Mouse (Mus musculus) cerebellum, adult 11 months (tissue): ENCODE measurements at regions not wholly inside any gene's neighbourhood (a gene's known extent, or its start where the extent isn't known, plus 50 kb on each side); places are given as distances from the start of the nearest gene placed in this dataset.

Experiments
- DNase-seq: peaks from one replicate; pipeline ENCODE4 v3.0.0; 2022

- no peak for DNase-seq
Observed at GRCm38 (mm10) chr1:186572651-186573050, 133.1 kb downstream of the Tgfb2 start.

DNA sequence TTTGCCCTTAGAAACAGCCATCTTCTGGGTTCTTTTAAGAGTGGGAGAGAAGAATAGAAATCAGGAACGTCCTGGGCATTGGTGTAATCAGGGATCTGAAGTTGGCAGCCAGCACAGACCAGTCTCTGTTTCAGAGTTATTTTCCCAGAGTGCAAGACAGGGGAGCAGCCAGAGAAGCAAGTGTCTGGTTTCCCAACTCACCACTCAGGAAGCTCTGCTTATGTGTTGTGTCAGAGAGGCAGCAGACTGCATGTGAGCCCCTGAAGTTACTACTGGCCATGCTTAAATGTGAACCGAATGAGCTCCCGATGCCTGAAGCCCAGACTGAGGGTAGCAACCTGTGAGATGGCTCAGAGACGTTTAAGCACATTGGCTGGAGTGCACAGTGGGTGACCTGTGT lies 133.7 kb downstream of the Tgfb2 start:
- DNase-seq, result no peak

- DNase-seq, result no peak
Observed at GRCm38 (mm10) chr1:186568496-186568895, 137.3 kb downstream of the Tgfb2 start.

DNA sequence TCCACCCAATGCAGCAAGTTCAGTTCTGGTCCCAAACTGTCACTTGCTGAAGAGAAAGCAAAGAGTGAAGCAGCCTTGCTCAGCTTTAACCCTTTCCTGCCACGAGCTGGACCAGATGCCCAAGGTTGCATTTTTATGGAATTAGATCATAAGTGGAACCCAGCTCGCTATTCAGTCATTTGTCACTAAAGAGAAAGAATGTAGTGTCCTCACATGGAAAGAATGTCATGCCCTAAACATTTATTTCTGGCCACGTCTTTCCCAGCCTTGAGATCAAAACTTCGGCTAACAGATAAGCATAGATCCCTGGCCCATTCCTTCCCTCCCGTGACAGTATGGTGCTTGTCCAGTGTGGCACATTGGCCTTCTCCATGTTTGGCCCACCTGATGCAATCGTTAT lies 137.7 kb downstream of the Tgfb2 start:
- no peak for DNase-seq

DNA sequence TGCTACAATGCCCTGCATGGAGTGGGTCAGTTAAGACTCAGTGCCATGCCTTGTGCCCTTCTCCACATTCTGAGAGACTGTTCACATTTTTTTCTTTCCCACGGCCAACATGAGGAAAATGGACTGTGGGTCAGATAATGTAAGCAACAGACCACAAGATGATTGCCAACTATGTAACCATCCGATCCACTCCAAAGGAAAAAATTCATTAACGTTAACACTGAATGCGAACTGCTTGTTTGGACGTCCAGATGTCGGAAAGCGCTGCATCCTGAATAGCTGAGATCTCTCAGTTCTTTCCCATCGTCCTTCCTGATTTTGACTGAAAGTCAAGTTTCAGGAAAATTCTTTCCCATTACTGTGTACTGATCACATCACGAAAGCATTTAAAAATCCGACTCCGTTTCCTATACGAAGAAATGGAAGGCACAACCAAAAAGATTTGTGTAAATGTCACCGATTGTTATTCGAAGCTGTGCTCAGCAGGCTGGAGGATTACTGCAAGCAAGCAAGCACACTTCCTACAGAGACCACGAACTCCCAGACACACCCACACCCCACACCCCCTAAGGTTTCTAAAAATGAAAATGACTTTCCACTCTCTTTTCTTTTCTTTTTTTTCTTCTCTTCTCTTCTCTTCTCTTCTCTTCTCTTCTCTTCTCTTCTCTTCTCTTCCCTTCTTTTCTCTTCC lies 138.5 kb downstream of the Tgfb2 start:
- DNase-seq, result no peak

DNA sequence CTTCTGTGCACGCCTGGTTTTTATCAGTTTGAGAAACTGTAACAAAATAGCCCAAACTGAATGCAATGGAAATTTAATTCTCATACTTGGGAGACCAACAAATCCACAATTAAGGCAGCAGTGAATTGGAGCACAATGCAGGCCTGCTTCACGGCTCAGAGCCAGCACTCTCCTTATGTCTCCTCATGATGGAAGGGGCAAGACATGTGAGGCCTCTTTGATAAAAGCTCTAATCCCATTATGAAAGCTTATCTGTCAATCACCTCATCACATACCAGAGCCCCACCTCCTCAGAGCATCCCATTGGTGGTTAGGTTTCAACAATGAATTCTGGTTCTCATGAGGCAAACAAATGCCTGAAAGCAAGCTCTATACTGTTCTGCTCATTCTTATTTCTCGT lies 143.8 kb downstream of the Tgfb2 start:
- DNase-seq, result no peak

GRCm38 (mm10) chr1:186555441-186555975 lies 150.3 kb downstream of the Tgfb2 start:
- no peak for DNase-seq

- DNase-seq, result no peak
Observed at GRCm38 (mm10) chr1:186554520-186555010, 151.2 kb downstream of the Tgfb2 start.

- no peak for DNase-seq
Observed at GRCm38 (mm10) chr1:186552689-186553088, 153.1 kb downstream of the Tgfb2 start.

DNA sequence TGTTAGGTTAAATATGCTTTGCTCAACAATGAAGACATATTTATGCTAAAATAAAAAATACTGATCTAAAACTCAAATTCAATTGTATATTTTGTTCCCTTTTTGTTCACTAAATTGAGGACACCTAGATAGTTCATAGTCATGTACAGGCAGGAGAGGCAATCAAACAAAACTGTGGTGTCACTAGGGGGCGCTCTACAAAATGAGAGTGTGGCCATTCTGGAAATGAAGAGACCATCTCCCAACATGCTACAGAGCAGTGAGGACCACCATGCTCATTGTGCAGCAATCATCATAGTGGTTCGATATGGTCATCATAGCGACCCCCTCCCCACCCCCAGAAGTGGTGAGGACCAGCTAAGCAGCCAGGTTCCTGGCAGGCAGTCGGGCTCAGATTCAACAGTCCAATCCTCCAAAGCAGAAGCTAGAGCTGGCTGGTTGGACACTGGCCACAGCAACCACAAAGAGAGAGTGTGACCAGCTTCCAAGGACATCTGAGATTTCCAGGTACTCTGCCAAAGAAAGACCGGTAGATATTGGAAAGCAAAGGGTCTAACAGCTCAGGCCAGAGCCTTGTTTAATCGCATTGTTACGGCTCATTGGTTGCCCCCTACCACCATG lies 155.4 kb downstream of the Tgfb2 start:
- DNase-seq, result peak; percentile 1

DNA sequence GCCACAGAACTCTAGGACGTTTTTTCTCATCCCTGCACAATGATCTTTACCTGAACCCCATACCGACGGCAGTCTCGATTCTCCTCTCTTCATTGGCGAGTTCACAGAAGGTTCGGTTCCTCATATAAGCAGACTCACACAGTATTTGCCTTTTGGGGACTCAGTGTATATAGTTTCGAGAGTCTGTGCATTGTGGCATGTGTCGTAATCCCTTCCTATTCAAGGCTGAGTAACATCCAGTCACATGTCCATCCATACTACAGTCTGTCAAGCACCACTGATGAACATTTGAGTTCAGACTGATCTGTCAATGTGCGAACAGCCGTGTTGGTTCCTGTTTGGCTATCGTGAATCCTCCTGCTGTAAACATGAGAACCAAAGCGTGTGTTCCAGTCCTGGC lies 156.6 kb downstream of the Tgfb2 start:
- no peak for DNase-seq

DNA sequence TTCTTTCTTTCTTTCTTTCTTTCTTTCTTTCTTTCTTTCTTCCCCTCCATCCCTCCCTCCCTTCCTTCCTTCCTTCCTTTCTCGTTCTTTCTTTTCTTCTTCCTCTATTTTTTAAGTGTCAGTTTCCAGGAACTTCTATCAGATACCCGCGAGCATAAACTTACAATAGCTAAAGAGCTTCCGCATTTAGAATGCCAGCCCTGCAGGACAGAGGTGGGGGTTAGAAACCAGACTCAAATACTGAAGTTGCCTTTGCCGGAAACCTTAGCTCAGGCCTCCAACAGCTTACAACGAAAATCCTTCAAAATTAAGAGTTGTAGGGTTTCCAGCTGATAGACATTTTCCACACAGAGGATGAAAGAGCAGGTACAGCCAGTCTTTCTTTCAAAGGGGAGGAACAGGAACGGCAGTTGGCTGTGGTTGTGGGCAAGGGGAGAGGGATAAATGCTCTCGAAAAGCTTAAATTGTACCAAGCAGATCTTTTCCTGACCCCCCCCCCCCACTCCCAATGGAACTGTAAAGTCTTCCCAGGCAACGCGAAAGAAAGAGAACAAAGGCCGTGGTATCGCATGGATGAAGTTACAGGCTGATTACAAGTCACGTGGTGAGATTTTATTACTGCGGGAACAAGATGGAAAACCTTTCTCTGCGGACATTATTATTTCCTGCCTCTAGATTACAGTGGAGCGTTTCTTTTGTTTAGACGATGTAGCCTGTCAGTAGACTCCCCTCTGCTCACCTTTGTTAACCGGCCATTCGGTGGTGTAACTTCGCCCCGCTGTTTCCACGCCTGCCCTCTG lies 159.2 kb downstream of the Tgfb2 start:
- DNase-seq, result no peak

DNA sequence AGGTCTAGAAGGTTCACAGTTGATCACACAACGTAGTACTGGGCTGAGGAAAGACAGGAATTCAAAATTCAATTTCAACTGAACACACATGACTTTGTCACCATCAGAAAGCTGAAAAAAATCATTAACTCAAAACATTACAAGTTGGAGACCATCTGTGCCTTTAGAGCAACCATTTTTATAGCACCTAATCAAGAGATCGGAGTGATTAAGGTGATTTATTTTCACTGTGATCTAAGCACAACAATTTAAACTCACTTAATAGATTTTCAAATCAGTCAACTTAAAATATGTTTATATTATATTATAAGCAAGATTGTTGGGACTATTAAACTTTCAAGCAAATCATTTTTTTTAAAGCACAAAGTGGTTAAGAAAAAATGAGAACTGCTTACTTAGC lies 165.7 kb downstream of the Tgfb2 start:
- DNase-seq, result no peak

DNA sequence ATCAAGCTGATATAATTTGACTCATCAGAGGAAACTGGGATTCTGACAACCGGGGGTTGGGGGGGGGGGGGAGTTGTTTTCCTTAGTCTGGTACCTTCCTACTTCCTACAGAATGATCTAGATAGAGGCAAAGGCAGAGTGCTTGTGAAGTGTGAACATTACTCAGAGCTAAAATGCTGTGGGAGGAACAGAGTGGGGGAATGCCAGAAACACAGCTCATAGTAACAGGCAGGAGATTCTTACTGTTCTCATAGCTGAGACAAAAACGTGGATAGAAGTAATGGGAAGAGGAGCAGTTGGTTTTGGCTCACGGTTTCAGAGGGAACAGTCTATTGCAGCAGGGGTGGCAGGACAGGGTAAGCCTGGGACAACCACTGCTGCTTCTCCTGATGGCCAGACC lies 167.6 kb downstream of the Tgfb2 start:
- no peak for DNase-seq

DNA sequence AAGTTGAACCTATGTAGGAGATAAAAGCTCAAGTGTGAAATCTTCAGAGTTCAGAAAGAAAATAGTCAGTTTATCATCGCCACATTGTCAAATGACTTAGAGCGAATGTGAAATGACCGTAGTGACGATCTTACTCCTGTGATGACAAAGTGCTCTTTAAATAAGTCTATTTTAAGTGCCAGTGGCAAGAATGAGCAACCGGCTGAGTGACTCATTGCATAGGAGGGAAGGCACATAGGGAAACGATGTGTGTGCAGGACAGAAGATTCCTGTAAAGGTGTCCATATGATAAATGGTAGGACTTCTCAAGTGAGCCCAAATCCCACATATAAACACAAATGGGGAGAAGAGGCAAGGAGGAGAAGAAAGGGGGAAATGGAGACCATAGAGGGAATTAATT lies 189.8 kb downstream of the Tgfb2 start:
- DNase-seq, result no peak

- DNase-seq, result no peak
Observed at GRCm38 (mm10) chr1:186515071-186515470, 190.7 kb downstream of the Tgfb2 start.

GRCm38 (mm10) chr1:186513861-186514260 lies 191.9 kb downstream of the Tgfb2 start:
- DNase-seq, result no peak

DNA sequence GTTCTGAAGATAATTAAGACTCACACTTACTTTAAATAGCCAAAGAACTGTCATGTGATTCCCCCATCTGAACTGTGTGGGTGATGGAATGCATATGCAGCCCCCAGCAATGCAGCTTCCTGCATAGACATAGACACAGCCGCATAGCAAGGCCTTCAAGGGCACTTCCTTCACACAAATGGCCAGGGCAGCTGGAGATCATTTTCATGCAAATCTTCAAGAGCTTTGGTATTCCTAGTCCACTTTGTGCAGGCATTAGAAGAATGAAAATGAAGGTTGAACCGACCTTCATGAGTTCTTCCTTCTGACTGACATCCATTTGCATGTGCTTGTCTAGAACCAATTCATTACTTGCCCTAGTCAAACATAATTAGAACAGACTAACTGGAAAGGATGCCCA lies 195.3 kb downstream of the Tgfb2 start:
- DNase-seq, result no peak

DNA sequence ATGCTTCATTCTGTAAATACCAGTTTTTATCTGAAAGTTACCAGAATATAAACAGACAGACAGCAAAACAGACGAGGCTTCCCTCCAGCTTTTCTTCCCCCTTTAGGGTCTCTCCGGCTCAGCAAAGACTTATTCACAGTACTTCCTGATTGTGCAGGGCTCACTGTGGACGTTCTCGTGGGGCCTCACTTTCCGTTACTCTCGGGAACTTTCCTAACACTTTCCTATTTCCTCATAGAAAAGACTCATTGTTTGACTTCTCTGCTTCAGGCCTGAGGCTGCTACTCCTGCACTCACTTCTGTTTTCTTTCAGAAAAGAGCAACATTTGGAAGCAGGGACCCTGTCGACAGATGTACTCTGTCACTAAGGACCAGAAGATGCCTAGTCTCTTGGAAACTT lies 197.4 kb downstream of the Tgfb2 start:
- DNase-seq, result no peak

DNA sequence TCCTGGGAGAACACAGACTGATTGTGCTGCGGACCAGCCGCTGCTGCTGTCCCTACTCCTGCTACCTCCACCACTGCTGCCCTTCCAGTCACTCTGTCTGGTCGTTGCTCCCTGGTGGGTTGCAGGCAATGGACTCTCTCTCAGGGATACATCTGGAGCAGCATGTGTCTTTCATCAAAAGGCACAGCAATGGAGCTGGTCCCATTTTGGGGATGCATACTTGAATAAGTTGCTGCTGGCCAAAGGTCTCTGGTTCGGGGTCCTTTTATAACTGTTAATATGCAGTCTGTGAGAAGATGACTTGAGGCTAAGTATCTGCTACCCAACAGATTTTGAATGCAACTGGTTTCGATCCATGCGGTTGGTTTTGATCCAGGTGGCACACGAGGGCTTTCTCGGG lies 197.8 kb downstream of the Tgfb2 start:
- no peak for DNase-seq

- no peak for DNase-seq
Observed at GRCm38 (mm10) chr1:186506517-186506916, 199.3 kb downstream of the Tgfb2 start.

GRCm38 (mm10) chr1:186505912-186506311 lies 199.9 kb downstream of the Tgfb2 start:
- no peak for DNase-seq

DNA sequence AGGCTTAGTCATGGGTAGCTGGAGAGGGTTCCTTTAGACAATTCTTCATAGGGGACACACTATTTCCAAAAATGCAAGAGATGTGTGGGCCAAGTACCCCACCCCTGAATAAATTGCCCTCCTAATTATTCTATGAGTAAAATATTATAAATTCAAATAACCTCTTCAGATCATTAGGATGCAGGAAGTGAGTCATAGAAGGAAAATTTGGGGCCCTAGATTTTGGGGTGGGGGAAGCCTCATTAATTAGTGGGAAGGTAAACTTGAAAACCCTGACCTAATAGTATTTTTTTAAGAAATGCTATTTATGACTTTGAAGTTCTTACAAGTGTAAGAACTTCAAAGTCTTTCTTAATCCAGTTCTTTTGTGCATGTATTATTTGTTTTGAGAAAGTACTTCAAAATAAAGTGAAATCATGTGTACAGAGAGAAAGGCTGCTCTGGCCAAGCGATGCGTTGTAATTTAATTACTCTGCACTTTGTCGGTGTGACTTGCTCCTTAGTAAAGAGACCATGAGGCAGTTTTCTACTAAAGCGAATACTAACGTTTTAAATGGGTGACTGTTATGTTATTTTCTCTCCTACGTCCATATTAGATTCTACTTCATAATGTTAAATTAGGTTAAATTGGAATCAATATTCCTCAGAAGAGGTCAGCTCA lies 200.6 kb downstream of the Tgfb2 start:
- DNase-seq, result no peak
